Mouse (Mus musculus): ENCODE data around the gene Iqschfp.

Iqschfp gene

DNA sequence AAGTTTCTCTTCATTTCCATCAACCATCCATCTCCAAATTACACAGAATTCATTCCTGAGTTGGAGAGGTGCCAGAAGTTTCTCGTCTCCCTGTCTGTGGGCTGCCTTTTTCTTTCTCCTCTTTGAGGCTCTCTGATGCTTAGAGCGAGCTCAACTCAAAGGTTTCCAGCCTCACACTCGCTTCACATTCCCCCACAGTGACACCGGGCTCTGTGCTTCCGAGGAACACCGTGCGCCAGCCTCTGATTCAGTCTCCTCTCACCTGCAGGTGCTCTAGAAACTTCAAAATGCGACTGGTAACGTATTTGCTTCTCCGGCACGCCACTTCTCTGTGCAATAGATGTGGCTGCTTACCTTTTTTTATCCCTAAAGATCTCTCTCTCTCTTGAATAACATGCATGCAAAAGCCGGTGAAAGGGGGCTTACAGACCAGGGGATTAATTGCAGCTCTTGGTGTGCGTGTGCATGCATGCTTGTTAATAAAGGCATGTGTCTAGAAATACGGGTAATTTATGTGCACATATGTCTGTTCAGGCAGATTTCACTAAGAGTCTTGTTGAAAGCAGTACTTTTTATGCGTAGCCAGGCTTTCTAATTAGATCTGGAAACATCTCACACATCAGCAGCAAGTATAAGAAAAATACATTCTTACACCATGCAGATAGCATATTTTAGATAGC is at the start of gene Iqschfp, which contains the start of gene Iqcj:
TSS of gene Iqschfp (plus strand) at position 207 of the 680 bp plus-strand sequence.
TSS of gene Iqcj (plus strand) at position 195 of the 680 bp plus-strand sequence.
- peak in 1 of 2 experiments; percentile 9 for DNase-seq (ENCODE audit: low spot score in 2 of 2)

DNA sequence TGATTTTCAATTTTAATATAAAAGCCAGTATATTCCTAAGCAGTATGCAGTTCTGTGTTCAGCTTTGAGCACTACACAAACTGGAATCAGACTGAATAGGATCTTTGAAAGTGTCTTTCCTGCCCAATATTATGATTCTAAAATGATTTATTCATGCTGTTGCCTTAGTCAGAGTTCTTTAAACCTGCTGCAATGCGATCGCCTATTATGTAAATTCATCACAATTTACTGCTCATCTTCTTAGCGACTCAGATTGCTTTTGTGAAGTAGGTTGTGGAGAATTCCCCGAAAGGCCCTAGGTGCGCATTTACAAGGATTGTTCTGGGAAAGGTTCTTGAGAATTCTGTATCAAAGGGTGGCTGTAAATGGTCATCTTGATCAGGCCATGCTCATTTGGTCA is 39.6 kb upstream of the Iqschfp start:
- no peak for DNase-seq (ENCODE audit: low spot score in 2 of 2)

DNA sequence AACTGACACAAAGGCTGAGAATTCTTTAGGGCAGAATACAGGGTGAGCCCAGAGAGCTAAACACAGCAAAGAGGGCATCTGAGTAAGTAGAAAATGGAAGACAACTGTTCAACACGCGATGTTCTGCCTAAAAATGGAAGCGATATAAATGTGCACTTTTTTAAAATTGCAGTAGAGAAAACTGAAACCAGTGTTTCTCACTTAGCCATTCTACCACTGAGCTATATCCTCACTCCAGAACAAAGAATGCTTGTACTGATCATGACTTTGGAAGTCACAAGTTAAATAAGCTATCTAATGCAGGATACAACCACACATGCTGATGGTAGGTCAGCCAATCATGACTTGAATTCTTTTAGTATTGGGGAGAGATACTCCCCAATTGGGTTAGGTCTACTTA is 30.5 kb upstream of the Iqschfp start:
- DNase-seq (ENCODE audit: low spot score in 2 of 2), result no peak

DNA sequence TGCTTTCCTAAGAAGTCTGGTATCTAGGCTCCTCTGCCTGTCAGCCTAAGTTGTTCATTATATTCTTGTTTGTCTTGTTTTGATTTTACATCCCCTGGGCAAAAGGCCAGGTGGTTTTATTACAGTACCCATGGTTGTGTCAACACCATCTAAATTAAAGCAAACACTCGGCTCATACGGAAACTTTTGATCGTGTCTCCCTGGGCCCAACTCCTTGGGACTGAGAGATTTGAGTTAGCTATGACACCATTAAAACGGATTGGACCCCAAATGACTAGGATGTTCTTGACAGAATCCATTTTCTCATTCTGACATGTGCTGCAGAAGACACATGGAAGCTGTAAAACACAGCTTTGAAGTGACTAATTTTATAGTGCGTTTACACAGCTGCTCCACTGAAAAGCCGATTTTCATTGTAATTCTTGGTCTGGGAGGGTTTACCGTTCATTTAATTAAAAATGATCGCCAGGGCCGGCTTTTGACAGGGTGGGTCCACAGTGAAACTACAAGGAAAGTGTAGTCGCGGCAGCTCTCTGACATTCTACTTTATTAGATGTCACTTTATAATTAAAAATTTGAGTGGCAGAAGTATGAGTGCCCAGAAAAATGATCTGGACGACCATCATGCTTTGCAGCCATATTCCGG is 24.5 kb upstream of the Iqschfp start:
- DNase-seq (ENCODE audit: low spot score in 2 of 2), result no peak

DNA sequence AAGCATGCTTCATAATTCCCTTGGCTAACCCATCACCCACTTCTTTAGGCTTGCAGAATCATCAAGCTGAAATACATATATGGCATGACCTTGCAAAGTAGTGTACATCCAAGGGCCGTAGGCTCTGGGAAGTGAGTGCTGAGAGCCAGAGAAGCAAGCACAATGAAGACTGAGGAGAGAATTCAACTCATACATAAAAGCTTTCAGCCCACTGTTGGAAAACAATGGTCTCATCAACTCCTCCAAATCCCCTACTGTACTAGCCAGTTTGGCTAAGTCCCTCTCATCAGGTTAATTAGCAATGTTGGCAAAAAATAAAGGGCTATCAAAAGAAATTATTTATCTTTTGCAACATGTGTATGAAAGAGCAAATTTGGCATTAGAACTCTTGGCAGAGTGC is 22.6 kb upstream of the Iqschfp start:
- DNase-seq (ENCODE audit: low spot score in 2 of 2), result no peak

DNA sequence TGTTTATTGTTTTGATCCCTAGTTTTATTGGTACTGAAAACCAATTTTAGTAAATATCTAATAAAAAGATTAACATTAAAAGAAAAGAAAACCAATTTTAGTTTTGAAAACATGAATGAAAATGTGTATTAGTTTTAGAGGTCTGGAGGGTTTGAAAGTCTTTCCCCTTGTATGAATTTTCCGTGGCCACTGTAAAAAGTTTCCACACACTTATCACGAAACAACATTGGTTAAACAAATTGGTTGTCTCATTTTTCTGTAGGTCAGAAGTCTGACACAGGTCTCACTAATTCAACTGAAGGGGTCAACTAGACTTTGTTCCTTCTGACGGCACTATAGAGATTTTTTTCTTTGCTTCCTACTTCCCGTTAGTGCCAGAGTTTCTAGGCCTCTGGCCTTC is 14.8 kb upstream of the Iqschfp start:
- DNase-seq (ENCODE audit: low spot score in 2 of 2), result no peak

DNA sequence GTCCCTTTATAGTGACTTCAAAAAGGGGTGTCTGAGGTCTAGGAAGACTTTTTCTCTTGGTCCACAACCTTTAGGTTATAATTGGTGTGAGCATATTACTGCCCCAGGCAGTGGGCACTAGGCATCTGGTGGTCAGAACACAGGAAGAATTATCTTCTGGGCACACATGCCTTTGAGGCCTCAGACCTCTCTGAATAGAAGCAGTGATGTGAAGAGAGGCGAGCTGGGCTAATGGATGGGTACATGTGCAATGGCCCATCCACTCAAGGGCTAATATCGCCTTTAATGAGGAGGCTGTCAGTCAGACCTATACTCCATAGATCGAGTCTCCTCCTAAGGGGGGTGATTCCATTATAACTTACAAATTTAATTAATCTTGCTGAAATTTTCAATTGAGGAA is 7.7 kb upstream of the Iqschfp start:
- no peak for DNase-seq (ENCODE audit: low spot score in 2 of 2)

DNA sequence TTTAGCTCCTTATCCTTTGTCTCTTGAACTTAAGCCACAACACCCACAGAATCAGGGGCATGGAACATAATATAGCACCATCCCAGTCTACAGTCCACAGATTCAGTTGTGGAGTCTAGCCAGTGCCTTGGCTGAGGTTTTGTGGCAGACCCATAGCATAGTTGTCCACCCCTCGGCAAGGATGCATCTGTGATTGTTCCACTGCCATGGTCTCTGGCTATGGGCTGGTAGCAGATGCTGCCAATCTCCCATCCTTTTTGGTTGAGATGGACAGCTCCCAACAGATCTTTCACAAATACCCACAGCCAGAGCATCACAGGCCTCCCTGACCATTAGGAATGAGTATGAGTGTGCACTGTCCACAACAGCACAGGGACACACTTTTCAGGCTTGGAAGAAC is 5.9 kb upstream of the Iqschfp start:
- no peak for DNase-seq (ENCODE audit: low spot score in 2 of 2)

DNA sequence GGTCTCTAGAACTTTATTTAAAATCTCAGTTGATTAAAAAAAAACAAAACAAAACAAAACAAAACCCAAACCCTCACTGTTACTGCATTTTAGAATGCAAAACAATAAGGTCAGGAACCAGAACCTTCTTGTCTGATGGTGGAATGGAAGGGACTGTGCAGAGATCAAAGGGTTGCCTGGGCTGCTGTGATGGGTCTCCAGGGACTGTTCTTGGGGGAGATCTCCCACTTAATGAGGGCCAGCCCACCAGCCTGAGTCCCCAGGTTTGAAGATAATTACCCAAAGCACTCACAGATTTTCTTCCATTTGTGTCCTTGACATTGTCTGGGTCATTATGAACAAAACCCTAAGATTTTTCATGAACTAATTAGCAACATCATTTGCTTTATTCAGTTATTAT is 4.8 kb upstream of the Iqschfp start:
- DNase-seq (ENCODE audit: low spot score in 2 of 2), result no peak

DNA sequence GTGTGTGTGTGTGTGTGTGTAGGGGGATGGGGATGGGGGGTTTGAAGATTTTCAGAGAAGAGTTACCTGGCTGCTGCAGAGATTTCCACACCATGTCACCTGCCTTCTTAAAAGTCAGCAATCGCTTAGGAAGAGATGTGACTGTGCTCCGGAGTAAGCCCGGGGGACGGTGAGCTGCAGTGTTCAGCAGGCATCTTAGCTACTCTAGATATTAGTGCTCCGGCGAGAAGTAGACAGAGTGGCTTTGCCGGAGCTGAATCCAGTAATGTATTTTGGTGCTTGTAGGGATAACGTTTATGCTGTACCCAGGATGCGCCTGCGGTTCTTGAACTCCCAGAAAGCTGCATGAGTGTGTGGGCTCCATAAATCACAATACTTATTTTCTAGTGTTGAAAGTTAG is 736 bp downstream of the Iqschfp start:
- no peak for DNase-seq (ENCODE audit: low spot score in 2 of 2)

DNA sequence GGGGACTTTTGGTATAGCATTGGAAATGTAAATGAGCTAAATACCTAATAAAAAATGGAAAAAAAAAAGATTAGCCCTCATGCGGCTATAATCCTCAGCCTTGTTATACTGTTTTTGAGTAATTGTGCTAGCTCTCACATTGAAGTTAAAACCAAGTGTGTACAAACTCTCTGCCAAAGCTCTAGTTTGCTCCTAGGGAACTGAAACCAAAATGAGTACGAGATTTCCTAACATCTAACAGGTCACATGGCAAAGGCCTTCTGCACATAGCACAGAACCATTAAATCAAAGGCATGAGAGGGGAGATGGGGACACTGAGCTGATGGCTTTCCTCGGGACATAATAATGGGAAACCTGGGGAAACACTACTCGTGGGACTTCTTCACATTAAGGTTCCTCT is 10.5 kb downstream of the Iqschfp start:
- DNase-seq (ENCODE audit: low spot score in 2 of 2), result no peak

DNA sequence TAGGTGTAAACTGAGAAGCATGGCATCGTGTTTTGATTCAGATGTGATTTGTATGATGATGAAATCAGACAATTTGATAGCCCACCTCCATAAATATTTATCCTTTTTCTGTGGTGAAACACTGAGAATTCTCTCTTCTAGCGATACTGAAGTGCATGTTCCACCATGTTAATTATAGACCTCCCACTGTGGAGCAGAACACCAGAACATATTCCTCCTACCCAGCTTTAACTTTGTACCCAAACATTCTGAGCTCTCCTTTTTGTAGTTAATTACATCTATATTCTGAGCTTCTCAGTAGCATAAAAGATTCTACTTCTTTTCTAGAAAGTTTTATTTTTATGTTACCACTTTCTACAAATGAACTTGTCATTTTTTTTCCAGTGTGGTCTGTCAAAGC is 16.6 kb downstream of the Iqschfp start:
- DNase-seq (ENCODE audit: low spot score in 2 of 2), result no peak

DNA sequence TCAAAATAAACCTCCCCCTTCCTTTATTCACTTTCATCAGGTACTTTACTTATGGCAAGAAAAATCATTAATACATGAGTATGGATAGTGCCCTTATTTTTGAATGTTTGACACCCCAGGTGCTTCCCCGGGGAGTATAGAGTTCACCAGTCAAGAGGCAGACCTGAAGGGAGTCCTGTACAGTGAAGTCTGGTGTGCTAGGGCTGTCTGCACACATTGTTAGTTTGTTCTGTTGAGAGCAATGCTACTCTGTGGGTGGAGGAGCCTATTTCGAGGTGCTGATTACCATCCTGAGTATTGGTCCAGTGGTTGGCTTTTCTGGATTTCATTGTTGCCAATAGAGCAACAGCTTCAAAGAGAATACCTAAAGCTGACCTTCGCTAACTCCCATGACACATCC is 26.1 kb downstream of the Iqschfp start:
- no peak for DNase-seq (ENCODE audit: low spot score in 2 of 2)

DNA sequence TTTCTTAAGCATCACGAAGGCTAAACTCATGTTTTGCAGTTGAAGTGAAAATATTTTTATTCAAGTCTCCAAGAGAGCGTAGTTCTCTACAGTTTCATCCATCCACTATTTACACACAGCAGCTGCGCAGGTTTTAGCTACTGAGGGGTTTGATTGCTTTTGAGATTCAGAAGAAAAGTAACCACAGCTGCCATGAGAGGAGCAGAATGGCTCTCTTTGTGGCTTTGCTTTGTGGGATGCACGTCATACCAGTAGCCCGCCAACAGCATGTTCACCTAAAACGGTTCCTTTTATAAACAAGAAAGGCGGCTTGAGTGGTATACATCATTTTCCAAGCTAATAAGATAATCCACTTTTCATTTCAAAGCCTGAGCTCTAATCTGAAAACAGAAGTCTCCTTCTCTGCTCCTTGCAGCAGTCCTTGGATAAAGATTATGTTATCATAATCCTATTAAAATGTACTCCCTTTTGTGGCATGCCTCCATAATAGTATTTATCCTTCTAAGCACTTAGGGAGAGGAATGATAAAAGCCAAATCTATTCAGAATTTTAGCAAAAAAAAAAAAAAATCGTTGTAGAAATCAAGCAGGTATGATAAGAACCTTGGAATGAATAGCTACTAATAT is 26.7 kb downstream of the Iqschfp start:
- DNase-seq (ENCODE audit: low spot score in 2 of 2), result no peak

DNA sequence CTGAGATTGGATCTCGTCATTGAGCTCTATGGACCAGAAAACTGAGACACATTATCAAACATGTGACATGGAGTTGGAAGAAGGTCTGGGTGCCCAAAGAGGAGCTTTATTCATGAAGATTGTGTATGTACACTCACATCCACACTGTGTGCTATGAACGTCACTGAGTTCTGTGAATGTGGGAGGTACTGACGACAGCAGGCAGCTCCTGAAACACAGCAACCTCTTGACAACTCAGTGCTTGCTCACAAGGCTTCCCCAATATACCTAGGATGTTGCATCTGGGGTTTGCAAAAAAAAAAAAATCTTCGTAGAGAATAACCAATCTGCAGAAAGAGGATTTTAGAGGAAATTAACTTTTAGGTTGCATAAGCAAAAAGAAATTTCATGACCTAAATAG is 31.1 kb downstream of the Iqschfp start:
- no peak for DNase-seq (ENCODE audit: low spot score in 2 of 2)

DNA sequence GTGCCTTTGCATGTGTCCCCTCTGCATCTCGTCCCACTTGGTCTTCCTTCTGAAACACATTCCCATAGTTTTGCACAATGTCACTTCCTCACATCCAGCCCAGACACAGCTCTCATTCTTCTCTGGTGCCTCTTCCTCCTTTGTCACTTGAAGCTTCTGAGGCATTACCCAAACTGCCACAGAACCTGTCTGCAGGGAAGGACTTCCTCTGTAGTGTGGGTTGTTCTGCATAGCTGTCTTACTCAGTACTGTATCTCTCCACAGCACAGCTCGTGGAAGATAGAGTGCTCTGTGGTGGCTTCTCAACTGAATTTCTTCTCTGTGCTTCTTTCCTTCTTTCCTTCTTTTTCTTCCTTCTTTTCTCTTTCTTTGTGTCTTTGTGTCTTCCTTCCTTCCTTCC is 33.4 kb downstream of the Iqschfp start:
- no peak for DNase-seq (ENCODE audit: low spot score in 2 of 2)

DNA sequence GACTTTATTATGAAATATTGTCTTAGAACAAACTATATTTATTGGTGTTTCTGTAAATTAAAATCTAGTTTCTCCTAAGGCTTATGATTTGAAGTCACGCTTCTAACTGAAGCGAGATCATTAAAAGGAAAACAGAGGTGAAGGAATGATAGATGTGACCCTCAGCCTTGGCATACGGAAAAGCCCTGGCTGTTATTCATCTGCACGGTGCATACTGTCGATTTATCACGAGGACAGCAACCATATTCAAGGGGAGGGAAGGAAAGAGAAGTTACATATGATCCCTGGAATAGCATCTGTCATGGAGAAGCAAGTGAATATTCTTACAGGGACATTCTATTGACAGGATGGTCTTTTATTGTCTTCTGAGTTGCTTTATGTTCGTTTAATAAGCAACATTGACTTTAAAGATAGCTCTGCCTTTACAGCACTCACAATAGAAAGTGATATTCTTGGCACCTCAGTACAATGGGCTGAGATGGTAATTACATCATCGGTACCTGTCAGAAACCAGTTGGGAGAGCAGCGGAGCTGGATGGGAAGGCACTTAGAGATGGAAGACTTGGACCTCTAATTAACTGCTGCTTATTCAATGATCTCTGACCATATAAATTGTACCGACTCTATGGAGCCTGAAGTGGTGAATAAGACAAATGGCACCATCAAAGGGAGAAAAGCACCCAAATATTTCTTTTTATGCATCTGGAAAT is 38.5 kb downstream of the Iqschfp start:
- DNase-seq (ENCODE audit: low spot score in 2 of 2), result no peak

DNA sequence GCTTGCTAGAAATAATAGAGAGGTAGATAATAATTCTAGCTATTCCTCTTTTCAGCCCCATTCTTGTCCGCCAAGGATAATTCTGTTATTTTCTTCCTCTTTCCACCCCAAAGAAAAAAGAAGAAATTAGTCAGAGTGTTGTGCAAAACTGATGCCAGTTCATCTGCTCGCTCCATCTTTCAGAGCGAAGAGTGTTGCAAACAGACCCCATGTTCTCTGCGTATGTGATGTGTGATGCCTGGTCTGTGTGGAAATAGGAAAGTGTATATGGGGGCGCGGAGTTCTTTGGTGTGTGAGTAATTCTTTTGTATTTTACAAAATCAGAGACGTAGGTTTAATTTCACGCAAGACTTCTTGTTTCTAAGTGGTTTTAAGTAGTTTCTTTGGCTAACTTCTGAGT is 39.1 kb downstream of the Iqschfp start:
- no peak for DNase-seq (ENCODE audit: low spot score in 2 of 2)

DNA sequence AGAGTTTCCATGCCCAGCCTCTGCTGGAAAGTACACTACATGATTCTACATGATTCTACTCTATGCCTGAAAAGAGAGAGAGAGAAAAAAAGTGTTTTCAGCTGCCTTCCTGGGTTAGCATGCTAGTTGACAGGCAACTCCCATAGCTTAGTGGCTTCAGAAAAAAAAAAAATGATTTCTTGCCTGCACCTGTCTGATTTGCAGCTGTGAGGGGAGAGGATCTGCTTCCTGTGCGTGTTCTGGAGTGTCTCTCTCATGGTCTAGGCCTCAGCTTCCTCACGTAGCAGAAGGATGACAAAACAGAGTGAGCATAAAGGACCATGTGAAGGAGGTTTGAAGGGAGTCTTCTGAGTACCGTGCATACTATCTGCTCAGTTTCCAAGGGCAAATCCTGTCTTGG is 39.9 kb downstream of the Iqschfp start:
- no peak for DNase-seq (ENCODE audit: low spot score in 2 of 2)

DNA sequence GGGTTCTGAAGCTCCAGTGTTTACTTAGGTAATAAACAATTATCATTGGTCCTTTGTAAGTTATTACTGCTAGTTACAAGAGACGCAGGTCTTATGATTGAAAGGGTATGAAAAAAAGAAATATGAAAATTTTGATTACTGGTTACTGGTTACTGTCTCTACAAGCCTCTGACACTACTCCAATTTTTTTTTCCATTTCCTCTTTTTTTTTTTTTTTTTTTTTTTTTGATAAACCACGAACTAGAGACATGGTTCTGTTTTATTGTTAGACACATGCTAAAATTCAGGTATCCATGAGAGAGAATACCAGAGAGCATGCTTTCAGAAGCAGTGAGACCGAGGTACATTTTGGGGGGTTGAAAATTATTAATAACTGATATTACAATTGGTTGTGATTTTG is 43.8 kb downstream of the Iqschfp start:
- DNase-seq (ENCODE audit: low spot score in 2 of 2), result no peak

DNA sequence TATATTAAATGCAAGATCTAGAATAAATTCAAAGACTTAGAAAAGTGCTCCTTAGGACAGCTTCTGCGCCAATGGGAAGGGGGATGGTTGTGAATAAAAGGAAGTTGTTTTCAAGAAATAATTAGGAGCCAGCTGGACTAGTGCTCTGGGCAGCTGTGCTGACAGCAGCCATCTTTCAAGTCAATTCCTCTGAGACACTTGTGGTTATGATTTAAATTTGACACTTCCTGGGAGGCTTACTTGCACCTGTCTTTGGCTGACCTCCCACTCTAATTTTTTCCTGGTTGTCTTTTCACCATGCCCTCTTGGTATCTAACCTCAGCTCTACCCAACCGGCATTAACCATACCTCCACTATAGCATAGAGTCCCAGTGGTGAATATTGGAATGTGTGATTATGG is 55.0 kb downstream of the Iqschfp start:
- no peak for DNase-seq (ENCODE audit: low spot score in 2 of 2)

DNA sequence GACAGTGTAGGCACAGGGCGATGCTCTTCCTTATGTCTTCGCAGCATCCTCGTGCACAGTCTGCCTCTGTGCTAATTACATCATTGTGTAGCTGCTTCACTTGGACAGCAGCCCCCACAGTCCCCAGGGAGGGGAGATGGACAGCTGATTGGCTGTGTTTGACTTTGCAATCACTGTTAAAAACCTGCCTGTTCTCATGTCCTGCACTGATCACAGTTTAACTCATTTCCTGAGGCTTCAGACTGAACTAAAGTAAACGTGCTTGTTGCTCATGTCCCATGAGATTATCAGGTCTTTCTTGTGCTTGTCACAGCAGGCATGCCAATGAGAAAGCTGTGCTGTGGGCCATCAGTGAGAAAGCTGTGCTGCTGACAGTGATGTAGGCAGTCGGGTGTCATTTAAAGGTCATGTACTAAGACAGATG is 60.5 kb downstream of the Iqschfp start:
- DNase-seq (ENCODE audit: low spot score in 2 of 2), result peak in 1 of 2 experiments; percentile 40
